Mouse (Mus musculus) heart, embryonic 12.5 days (tissue): ENCODE measurements around the gene Cryzl2. TPM values are rescaled to one million over a fixed set of nuclear protein-coding genes. Genes with fewer than 3 reads are reported as not detected.

Experiments
- ATAC-seq: fragments of 200-750 bp; cut with Nextera tagmentation; 2 replicates; pipeline ENCODE4 v1.8.0; 2017; ENCODE audit warnings: moderate TSS enrichment, moderate library complexity; ENCODE audit not compliant: insufficient number of reproducible peaks, low FRiP score
- H3K27ac ChIP-seq: fragments of 300-500 bp; sonication (generic); 2 replicates; pipeline ENCODE4 v1.5.1; 2016; ENCODE audit warnings: mild to moderate bottlenecking, moderate library complexity; ENCODE audit not compliant: poor library complexity, severe bottlenecking
- H3K27me3 ChIP-seq: fragments of 300-500 bp; sonication (generic); replicated peaks from 2 replicates; pipeline ENCODE4 v1.6.1; 2016; ENCODE audit warnings: mild to moderate bottlenecking, moderate library complexity
- H3K36me3 ChIP-seq: fragments of 300-500 bp; sonication (generic); 2 replicates; pipeline ENCODE4 v1.6.1; 2016; ENCODE audit warnings: mild to moderate bottlenecking, moderate library complexity
- H3K4me1 ChIP-seq: fragments of 300-500 bp; sonication (generic); replicated peaks from 2 replicates; pipeline ENCODE4 v1.6.1; 2016; ENCODE audit warnings: mild to moderate bottlenecking
- H3K4me2 ChIP-seq: fragments of 300-500 bp; sonication (generic); 2 replicates; pipeline ENCODE4 v1.6.1; 2016; ENCODE audit warnings: mild to moderate bottlenecking, moderate library complexity
- H3K4me3 ChIP-seq: fragments of 300-500 bp; sonication (generic); 2 replicates; pipeline ENCODE4 v1.5.1; 2016; ENCODE audit warnings: mild to moderate bottlenecking
- H3K9ac ChIP-seq: fragments of 300-500 bp; sonication (generic); 2 replicates; pipeline ENCODE4 v1.6.1; 2016; ENCODE audit warnings: mild to moderate bottlenecking, moderate library complexity
- H3K9me3 ChIP-seq: fragments of 300-500 bp; sonication (generic); replicated peaks from 2 replicates; pipeline ENCODE4 v1.6.1; 2016; ENCODE audit warnings: mild to moderate bottlenecking, moderate library complexity
- WGBS: fragments of 180-500 bp; shearing (Covaris S2); methylation state at CpG from one replicate; pipeline ENCODE4 v1.1.7; 2016; 5-methylcytosine and 5-hydroxymethylcytosine counted together
- polyA plus RNA-seq: library from polyadenylated mRNA; unstranded; fragments of >200 nt; fragmentation: Nextera tagmentation; extraction: Ambion mirVana; gene quantifications from 2 replicates; pipeline ENCODE4 v1.2.1, GENCODE M21; 2016

Cryzl2 gene
- polyA plus RNA-seq, 1 experiment from 2014 or later = 28.4 TPM

GRCm38 (mm10) chr1:157512690-157513448 lies 54.5 kb downstream of the Cryzl2 start:
- Histone ChIP-seq H3K27me3 (no peaks in the 10 kb centered on the region), H3K9ac (no peak overlapping the region), H3K4me2 (no peak overlapping the region), H3K36me3 (no peaks in the 10 kb centered on the region), H3K27ac (no peak overlapping the region), H3K4me3 (no peak overlapping the region), H3K9me3 (no peaks in the 10 kb centered on the region), H3K4me1 (peaks cover 18% of the 10 kb centered on the region)
- 64% methylated on average over 11 of the region's 11 CpGs for WGBS
- no peak for ATAC-seq

DNA sequence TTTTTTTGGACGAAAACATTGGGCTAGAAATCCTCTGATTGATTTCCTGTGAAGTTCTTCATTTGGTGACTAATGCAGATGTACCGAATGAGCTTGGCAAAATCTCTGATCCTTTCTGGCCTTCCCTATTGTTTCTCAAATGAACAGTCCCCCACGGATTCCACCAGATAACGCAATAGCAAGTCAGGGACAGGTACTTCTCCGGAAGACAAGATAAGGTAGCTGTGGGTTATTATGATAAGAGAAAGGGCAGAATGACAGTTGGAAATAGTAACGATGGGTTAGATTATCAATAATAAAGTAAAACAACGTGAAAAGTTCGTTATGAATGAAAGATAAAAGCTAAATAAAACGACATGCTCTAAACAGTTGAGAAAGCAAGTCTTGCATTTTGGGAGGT lies 55.2 kb downstream of the Cryzl2 start:
- no peaks in the 10 kb centered on the region for H3K36me3 ChIP-seq
- H3K9me3 ChIP-seq = no peaks in the 10 kb centered on the region
- no peak for ATAC-seq
- no peaks in the 10 kb centered on the region for H3K27me3 ChIP-seq
- H3K27ac ChIP-seq = no peak overlapping the region
- H3K9ac ChIP-seq = no peak overlapping the region
- peaks cover 19% of the 10 kb centered on the region for H3K4me1 ChIP-seq
- H3K4me2 ChIP-seq = no peak overlapping the region
- WGBS = 45% methylated on average over 9 of the region's 9 CpGs
- H3K4me3 ChIP-seq = no peak overlapping the region

DNA sequence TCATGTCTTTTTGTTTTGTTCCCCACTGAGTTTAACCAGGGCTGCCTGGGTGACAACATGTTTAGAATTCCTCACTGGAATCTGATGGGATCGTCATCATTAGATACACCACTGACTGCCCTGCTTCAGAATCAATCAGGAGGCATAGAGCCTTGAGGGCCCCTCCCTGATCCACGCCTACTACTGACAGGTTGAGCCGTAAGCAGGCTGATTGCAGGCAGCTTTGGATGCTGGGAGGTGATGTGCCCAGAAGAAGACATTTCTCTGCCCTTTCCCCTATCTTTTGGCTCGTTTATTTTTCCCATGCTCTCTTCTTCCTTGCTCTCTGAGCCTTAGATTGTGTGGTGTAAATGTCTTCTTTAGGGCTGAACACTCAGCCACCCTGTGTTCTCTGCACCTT lies 55.9 kb downstream of the Cryzl2 start:
- Histone ChIP-seq H3K9ac (no peak overlapping the region), H3K9me3 (no peaks in the 10 kb centered on the region), H3K4me3 (no peak overlapping the region), H3K36me3 (no peaks in the 10 kb centered on the region), H3K4me1 (peaks cover 20% of the 10 kb centered on the region), H3K27ac (no peak overlapping the region), H3K4me2 (no peak overlapping the region), H3K27me3 (no peaks in the 10 kb centered on the region)
- ATAC-seq = no peak
- 56% methylated on average over 4 of the region's 4 CpGs for WGBS

GRCm38 (mm10) chr1:157516838-157517808 lies 58.7 kb downstream of the Cryzl2 start:
- H3K27me3 ChIP-seq = no peaks in the 10 kb centered on the region
- H3K36me3 ChIP-seq = no peaks in the 10 kb centered on the region
- ATAC-seq = no peak
- H3K4me1 ChIP-seq = peaks cover 8% of the 10 kb centered on the region; the same call in 1 of the 2 replicates
- no peak overlapping the region for H3K27ac ChIP-seq
- no peaks in the 10 kb centered on the region for H3K9me3 ChIP-seq
- H3K4me2 ChIP-seq = no peak overlapping the region
- H3K9ac ChIP-seq = no peak overlapping the region
- 77% methylated on average over 8 of the region's 8 CpGs for WGBS
- H3K4me3 ChIP-seq = no peak overlapping the region

- Histone ChIP-seq H3K27ac (no peak overlapping the region), H3K27me3 (no peaks in the 10 kb centered on the region), H3K4me1 (peaks cover 3% of the 10 kb centered on the region; the same call in 1 of the 2 replicates), H3K4me3 (no peak overlapping the region), H3K9ac (no peak overlapping the region), H3K9me3 (no peaks in the 10 kb centered on the region), H3K36me3 (no peaks in the 10 kb centered on the region), H3K4me2 (no peak overlapping the region)
- WGBS = 40% methylated on average over 4 of the region's 4 CpGs
- ATAC-seq = no peak
These were observed 59.7 kb downstream of the Cryzl2 start for GRCm38 (mm10) chr1:157518111-157518523.

DNA sequence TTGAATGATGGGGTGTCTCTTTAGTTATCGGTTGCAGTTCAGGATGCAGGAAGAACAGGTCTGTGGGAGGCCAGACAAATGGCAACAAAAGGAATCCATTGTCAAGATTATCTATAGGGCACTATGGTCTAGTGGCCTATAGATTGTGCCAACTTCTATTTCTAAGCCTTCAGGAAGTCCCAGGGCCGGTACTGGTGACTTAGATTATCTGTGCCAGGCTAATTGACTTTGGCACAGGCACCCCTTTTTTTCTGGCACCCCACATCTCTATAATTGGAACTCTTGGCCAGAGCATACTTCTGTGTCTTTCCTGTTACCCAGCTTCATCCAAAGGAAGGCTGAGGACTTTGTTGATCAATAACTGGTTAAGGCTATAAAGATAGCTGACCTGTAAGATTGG lies 61.0 kb downstream of the Cryzl2 start:
- H3K4me1 ChIP-seq = peaks cover 3% of the 10 kb centered on the region; the same call in 1 of the 2 replicates
- H3K9ac ChIP-seq = no peak overlapping the region
- no peaks in the 10 kb centered on the region for H3K27me3 ChIP-seq
- H3K9me3 ChIP-seq = no peaks in the 10 kb centered on the region
- H3K36me3 ChIP-seq = no peaks in the 10 kb centered on the region
- whole genome bisulfite sequencing = 59% methylated on average over 2 of the region's 2 CpGs
- H3K4me3 ChIP-seq = no peak overlapping the region
- no peak overlapping the region for H3K4me2 ChIP-seq
- no peak for ATAC-seq
- H3K27ac ChIP-seq = no peak overlapping the region

GRCm38 (mm10) chr1:157522322-157522721 lies 63.9 kb downstream of the Cryzl2 start:
- no peak for ATAC-seq
- Histone ChIP-seq H3K4me2 (no peak overlapping the region), H3K27ac (no peak overlapping the region), H3K36me3 (no peaks in the 10 kb centered on the region), H3K27me3 (no peaks in the 10 kb centered on the region), H3K9me3 (no peaks in the 10 kb centered on the region), H3K9ac (no peak overlapping the region), H3K4me3 (no peak overlapping the region), H3K4me1 (peaks cover 3% of the 10 kb centered on the region; the same call in 1 of the 2 replicates)
- WGBS = 85% methylated on average over 5 of the region's 5 CpGs

- no peak overlapping the region for H3K27ac ChIP-seq
- no peaks in the 10 kb centered on the region for H3K9me3 ChIP-seq
- no peak for ATAC-seq
- H3K36me3 ChIP-seq = no peaks in the 10 kb centered on the region
- H3K4me2 ChIP-seq = no peak overlapping the region
- H3K9ac ChIP-seq = no peak overlapping the region
- H3K4me1 ChIP-seq = no peaks in the 10 kb centered on the region
- WGBS = 56% methylated on average over 7 of the region's 7 CpGs
- H3K27me3 ChIP-seq = no peaks in the 10 kb centered on the region
- no peak overlapping the region for H3K4me3 ChIP-seq
These were observed 66.4 kb downstream of the Cryzl2 start for GRCm38 (mm10) chr1:157524775-157525174.

GRCm38 (mm10) chr1:157525692-157526354 lies 67.4 kb downstream of the Cryzl2 start:
- no peaks in the 10 kb centered on the region for H3K27me3 ChIP-seq
- ATAC-seq = no peak
- 86% methylated on average over 16 of the region's 16 CpGs for WGBS
- no peaks in the 10 kb centered on the region for H3K9me3 ChIP-seq
- H3K4me1 ChIP-seq = no peaks in the 10 kb centered on the region
- H3K36me3 ChIP-seq = no peaks in the 10 kb centered on the region
- H3K27ac ChIP-seq = no peak overlapping the region
- no peak overlapping the region for H3K4me3 ChIP-seq
- H3K9ac ChIP-seq = no peak overlapping the region
- no peak overlapping the region for H3K4me2 ChIP-seq

DNA sequence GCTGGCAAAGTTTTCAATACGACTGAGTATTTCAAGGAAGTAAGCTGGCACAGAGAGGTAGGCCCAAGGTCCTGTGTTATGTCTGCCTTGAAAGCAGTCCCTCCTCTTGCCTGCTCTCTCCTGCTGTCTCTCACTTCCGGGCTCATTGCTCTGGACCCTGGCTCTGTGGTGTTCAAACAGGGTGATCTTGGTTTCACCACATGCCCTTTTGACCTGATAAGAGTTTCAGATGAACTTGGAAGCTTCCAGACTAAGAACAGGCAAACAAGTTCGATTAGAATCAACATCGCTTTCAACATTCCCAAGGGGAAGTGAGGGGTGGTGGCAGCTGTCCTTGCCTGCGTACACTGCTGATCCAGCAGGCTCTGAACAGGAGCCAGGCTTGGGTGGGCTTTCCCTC lies 68.2 kb downstream of the Cryzl2 start:
- Histone ChIP-seq H3K36me3 (no peaks in the 10 kb centered on the region), H3K4me3 (no peak overlapping the region), H3K9me3 (no peaks in the 10 kb centered on the region), H3K9ac (no peak overlapping the region), H3K4me1 (no peaks in the 10 kb centered on the region), H3K27me3 (no peaks in the 10 kb centered on the region), H3K27ac (no peak overlapping the region), H3K4me2 (no peak overlapping the region)
- no peak for ATAC-seq
- WGBS = 54% methylated on average over 5 of the region's 5 CpGs
